Mouse (Mus musculus) cerebellum, postnatal 10 days (tissue): ENCODE data around the gene Opa3.

Source experiments
- DNase-seq, 2 experiments: peaks; one replicate each; pipeline ENCODE4 v3.0.0; 2021; ENCODE audit warnings: mixed read lengths in 2 of 2

Opa3 gene

GRCm38 (mm10) chr7:19282791-19283405, 54.8 kb downstream of the Opa3 start:
- DNase-seq: peak; percentile 82 to 85

- DNase-seq: no peak
Measured at GRCm38 (mm10) chr7:19283406-19283804, 55.3 kb downstream of the Opa3 start.

DNA sequence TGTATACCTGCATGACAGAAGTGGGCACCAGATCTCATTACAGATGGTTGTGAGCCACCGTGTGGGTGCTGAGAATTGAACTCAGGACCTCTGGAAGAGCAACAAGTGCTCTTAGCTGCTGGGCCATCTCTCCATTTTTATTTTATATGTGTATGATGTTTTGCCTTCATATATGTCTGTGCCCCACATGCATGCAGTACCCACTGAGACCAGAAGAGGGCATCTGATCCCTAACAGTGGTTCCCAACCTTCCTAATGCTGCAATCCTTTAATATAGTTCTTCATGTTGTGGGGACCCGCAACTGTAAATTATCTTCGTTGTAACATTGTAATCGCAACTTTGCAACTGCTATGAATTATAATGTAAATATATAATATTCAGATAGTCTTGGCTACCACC, 56.6 kb downstream of the Opa3 start:
- peak; percentile 87 to 91 for DNase-seq

- DNase-seq: peak; percentile 67 to 73
Measured at GRCm38 (mm10) chr7:19290969-19291596, 62.9 kb downstream of the Opa3 start.

DNA sequence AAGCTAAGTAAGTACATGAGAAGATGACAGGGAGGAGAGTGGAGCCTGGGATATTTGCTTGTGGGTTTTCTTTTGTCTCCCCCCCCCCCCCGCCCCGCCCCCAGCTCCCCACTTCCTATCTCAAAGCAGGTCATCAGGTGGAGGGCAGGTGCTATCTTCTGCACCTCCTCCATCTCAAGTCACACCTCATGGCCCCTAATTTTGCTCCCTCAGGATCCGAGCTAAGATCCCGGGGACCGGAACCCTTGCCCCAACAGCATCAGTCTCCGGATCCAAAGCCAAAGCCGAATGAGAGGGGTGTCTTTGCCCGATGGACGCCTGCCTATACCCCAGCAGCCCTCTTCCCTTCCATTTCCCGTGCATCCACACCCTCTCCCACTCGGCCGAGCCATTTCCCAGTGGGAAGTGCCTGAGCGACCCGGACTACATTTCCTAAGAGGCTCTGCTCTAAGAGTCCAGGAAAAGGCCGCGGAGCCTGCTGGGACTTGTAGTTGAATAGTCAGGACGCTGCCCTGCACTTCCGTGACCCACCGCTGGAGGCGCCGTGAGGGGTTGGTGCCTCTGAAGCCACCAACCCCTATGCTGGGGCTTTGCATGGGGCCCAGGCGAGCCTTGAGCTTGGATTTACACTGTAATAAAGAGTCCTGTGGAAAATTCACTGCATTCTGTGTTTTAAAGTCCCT, 67.5 kb downstream of the Opa3 start:
- peak; percentile 99 to 100 for DNase-seq

GRCm38 (mm10) chr7:19297034-19297433, 68.9 kb downstream of the Opa3 start:
- peak in 1 of 2 experiments; percentile 34 for DNase-seq

- no peak for DNase-seq
Measured at GRCm38 (mm10) chr7:19297794-19298193, 69.7 kb downstream of the Opa3 start.

- DNase-seq: peak; percentile 74 to 80
Measured at GRCm38 (mm10) chr7:19299194-19299593, 71.1 kb downstream of the Opa3 start.

GRCm38 (mm10) chr7:19300501-19301421, 72.6 kb downstream of the Opa3 start:
- peak; percentile 93 to 95 for DNase-seq

DNA sequence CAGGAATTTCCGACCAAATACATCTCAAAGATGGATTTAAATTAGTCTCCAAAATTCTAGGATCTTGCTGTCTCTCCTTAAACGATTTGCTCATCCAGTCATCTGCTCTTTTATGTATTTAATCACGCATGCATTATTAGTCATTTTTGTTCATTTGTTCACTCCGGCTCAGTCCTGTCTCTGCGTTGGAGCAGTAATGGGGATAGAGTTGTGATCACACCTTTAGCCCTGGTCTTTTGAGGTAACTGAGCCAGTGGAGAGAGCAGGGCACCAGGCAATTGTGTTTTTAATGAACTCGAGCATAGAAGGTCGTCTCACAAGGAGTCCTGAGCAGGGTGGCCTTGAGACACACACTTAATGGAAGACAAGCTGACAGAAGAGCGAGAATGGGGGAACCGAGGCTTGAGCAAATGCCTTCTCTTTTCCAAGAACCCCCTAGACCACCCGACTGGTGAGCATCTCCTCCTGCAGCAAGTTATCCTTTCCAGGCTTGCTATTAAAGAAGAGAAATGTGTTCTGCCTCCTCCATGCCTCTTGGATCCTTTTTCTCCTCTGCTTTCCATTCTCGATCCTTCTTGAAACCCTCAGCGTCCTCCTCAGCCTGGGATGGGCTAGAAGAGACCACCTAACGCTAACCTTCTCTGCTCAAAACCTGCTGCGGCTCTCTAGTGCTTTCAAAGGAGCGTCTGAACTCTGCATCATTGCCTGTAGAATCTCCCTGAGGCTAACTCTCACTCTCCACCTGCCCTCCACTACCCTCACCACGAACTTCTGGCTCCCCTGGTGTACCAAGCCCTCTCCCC, 73.5 kb downstream of the Opa3 start:
- DNase-seq: no peak

- no peak for DNase-seq
Measured at GRCm38 (mm10) chr7:19302264-19303045, 74.3 kb downstream of the Opa3 start.

DNA sequence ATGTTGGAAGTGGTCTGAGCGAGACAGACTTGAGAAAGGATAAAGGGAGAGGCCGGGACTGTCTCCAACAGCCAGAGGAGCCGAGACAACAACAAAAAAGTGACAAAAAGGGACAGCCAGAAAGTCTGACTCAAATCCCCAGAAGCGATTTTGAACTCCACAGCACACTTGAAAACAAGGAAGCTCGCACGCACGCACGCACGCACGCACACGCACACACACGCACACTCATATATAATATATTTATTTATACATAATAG, 74.8 kb downstream of the Opa3 start:
- no peak for DNase-seq

DNA sequence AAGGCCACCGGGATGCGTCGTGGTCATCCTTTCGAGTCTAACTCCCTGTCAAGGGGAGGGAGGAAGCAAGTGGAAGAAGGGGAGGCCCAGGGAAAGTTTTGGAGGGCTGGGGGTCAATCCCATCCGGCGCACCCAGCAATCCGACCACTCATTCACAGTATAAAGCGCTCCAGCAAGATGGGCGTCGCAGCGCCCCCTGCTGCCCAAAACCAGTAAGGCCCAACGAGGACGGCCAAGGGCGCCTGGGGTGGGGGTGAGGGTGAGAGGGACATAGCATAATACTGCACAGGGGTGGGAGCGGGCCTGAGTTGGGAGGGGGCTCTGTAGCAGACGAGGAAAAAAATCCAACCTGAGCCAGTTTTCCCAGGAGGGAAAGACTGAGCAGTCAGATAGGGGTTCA, 75.6 kb downstream of the Opa3 start:
- peak; percentile 88 to 92 for DNase-seq

GRCm38 (mm10) chr7:19304501-19305412, 76.6 kb downstream of the Opa3 start:
- no peak for DNase-seq

DNA sequence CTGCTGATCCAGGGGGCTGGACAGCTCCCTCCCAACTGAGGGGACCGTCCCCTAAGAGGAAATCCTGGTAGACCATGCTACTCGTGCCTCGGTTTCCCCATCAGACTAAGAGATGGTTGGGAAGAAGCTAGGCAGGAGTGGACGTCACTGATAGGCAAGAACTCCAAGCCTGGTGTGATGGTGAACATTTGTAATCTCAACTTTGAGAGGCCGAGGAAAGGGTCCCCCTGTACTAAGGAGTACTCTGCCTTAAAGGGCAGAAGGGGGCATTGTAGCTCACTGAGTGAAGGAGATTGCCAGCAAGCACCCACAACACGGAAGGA, 77.2 kb downstream of the Opa3 start:
- DNase-seq: no peak
